Mouse (Mus musculus) C2C12 (cell line): ENCODE results near the gene Ccl12. TPM values are rescaled to one million over a fixed set of nuclear protein-coding genes. Genes with fewer than 3 reads are reported as not detected.
A peak's percentile ranks its signal among the peaks of the same experiment; 100 is the strongest.

Experiments
- H3K27me3 ChIP-seq: one replicate; pipeline ENCODE4 v1.6.1; 2011; ENCODE audit not compliant: control insufficient read depth, insufficient read depth, insufficient read length
- H3K36me3 ChIP-seq: one replicate; pipeline ENCODE4 v1.6.1; 2011; ENCODE audit not compliant: control insufficient read depth, insufficient read depth
- H3K4me3 ChIP-seq: one replicate; pipeline ENCODE4 v1.5.1; 2011; ENCODE audit warnings: mild to moderate bottlenecking, control low read depth; ENCODE audit not compliant: poor library complexity, insufficient read depth, severe bottlenecking
- H3K79me2 ChIP-seq: one replicate; pipeline ENCODE4 v1.6.1; 2011; ENCODE audit not compliant: control insufficient read depth, insufficient read depth
- H3K79me3 ChIP-seq: one replicate; pipeline ENCODE4 v1.6.1; 2011; ENCODE audit warnings: low read depth, control low read depth
- H3ac ChIP-seq: one replicate; pipeline ENCODE3; 2011; ENCODE audit warnings: low read depth; ENCODE audit not compliant: control insufficient read depth, insufficient read length
- CEBPB ChIP-seq: IDR thresholded peaks from one replicate; pipeline ENCODE4 v1.6.1; 2011; ENCODE audit warnings: low read depth, mild to moderate bottlenecking, control low read depth, moderate library complexity
- CTCF ChIP-seq: IDR thresholded peaks from one replicate; pipeline ENCODE4 v1.5.1; 2011; ENCODE audit not compliant: control insufficient read depth, insufficient read depth, insufficient read length
- FOSL1 ChIP-seq: IDR thresholded peaks from one replicate; pipeline ENCODE4 v1.8.0; 2011; ENCODE audit warnings: mild to moderate bottlenecking, low read length; ENCODE audit not compliant: poor library complexity, insufficient read depth, severe bottlenecking
- MAX ChIP-seq: IDR thresholded peaks from one replicate; pipeline ENCODE4 v1.6.1; 2011; ENCODE audit warnings: mild to moderate bottlenecking, control low read depth
- MYOD1 ChIP-seq: IDR thresholded peaks from one replicate; pipeline ENCODE4 v1.6.1; 2011; ENCODE audit warnings: low read depth; ENCODE audit not compliant: control insufficient read depth, insufficient read length
- MYOG ChIP-seq: IDR thresholded peaks from one replicate; pipeline ENCODE4 v1.6.1; 2011; ENCODE audit not compliant: control insufficient read depth, insufficient read length; ENCODE audit errors: extremely low read depth
- USF1 ChIP-seq: IDR thresholded peaks from one replicate; pipeline ENCODE4 v1.6.1; 2011; ENCODE audit warnings: low read depth, mild to moderate bottlenecking, control low read depth, moderate library complexity
- polyA plus RNA-seq: library from polyadenylated mRNA; unstranded; fragments of >200 nt; fragmentation: generic; extraction: Trizol; gene quantifications from one replicate; pipeline ENCODE4 v1.2.1, GENCODE M21; 2012; ENCODE audit warnings: missing spikeins

The Ccl12 gene
- polyA plus RNA-seq, 1 experiment, result not detected

DNA sequence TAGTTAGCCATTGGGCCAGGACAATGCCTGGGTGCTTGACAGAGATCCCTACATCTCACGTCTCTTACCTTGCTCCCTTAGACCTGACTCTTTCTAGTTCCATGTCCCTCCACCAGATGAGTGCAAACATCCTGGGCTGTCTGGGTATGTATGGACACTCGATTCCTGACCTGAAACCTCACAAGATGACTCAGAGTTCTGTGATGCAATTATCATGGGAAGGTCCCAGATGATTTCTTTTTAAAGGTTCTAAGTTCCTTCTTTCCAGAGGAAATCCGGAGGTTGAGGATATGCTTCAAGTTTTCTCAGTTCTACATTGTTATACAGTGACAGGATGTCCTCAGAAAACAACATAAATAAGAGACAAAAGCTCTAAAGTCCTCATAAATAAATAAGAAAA, 20.8 kb upstream of the Ccl12 start:
- H3K36me3 ChIP-seq, result no peaks in the 10 kb centered on the region
- H3K79me3 ChIP-seq, result no peaks in the 10 kb centered on the region
- TF ChIP-seq MYOD1 (no peak), CEBPB (peak; percentile 88), FOSL1 (peak; percentile 18)

DNA sequence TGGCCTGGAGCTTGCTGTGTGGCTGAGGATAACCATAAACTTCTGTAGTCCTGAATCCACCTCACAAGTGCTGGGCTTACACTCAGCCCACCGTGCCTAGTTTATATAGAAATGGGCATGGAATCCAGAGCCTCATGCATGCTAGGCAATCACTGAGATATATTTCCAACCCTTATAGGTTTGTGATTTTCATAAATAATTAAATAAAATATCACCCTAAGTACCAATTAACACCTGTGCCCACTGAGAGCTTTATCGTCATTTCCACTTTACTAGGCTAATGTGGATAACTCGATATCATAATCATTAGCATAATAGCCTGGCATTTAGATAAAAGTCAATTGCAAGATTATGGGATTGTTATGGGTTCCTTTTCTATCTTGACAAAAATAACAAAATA, 17.3 kb upstream of the Ccl12 start:
- TF ChIP-seq MYOG (no peak), MAX (no peak), CTCF (no peak), FOSL1 (no peak), CEBPB (no peak), MYOD1 (no peak), USF1 (no peak)
- H3K4me3 ChIP-seq, result no peak overlapping the region
- H3K36me3 ChIP-seq, result no peaks in the 10 kb centered on the region
- no peaks in the 10 kb centered on the region for H3K79me2 ChIP-seq
- H3K27me3 ChIP-seq, result no peaks in the 10 kb centered on the region
- no peaks in the 10 kb centered on the region for H3K79me3 ChIP-seq
- H3ac ChIP-seq, result no peak overlapping the region

More for the DNA sequence above, 20.8 kb upstream of the Ccl12 start:
- Histone ChIP-seq H3K4me3 (no peak overlapping the region), H3K27me3 (no peaks in the 10 kb centered on the region), H3K79me2 (no peaks in the 10 kb centered on the region), H3ac (no peak overlapping the region)

DNA sequence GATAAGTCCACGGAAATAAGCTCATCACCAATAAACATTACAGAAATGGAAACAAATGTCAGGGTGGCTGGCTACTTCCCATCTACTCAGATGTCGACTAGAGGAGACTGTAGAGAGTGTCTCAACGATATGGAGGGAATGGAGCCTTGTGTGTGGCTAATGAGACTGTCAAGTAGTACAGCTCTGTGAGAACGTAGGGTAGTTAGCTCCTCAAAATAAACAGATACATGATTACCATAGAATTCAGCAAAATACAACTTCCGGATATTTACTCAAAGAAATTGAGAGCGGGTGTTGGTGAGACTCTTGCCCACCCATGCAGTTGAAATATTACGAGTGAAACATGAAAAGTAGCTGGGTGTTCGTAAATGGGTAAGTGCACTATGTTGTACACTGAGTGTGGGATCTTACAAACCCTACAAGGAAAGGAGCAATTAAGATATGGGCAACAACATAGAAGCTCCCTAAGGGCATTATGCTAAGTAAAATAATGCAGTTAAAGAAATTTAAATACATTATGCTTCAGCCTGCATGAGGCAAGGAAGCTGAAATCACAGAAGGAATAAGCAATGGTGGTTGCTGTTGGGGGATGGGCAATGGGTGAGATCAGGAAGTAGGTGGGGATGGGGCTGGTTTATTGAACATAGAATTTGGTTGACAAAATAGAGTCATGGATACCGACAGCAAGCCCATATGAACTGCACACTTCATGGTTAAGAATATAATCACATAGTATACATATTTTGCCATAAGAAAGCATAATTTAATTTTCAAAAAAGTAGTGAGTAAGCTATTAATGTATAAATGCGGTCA, 1.9 kb upstream of the Ccl12 start:
- H3K36me3 ChIP-seq, result no peaks in the 10 kb centered on the region

DNA sequence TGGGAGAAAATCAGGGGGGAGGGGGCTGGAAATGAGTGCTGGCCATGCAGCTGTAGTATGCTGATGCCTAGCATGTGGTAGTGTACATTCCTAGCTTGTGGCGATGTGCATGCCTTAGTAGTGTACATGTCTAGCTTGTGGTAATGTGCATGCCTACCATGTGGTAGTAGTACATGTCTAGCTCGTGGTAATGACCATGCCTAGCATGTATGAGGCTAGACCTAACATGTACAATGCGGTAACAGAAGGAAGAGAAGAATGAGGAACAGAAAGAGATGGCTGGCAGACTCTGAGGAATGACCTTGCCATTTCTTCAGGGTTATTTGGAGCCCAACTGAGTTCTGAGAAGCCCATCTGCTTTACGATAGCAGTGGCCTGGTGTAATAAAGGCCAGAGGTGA, 558 bp upstream of the Ccl12 start:
- Histone ChIP-seq H3K36me3 (no peaks in the 10 kb centered on the region), H3K4me3 (no peak overlapping the region), H3K79me3 (no peaks in the 10 kb centered on the region), H3ac (no peak overlapping the region), H3K79me2 (no peaks in the 10 kb centered on the region), H3K27me3 (no peaks in the 10 kb centered on the region)
- TF ChIP-seq USF1 (no peak), CEBPB (no peak), CTCF (no peak), MYOG (no peak), MAX (no peak), FOSL1 (no peak), MYOD1 (no peak)

More for the DNA sequence above, 1.9 kb upstream of the Ccl12 start:
- H3K79me2 ChIP-seq, result no peaks in the 10 kb centered on the region
- H3K79me3 ChIP-seq, result no peaks in the 10 kb centered on the region
- H3K27me3 ChIP-seq, result no peaks in the 10 kb centered on the region
- no peak overlapping the region for H3K4me3 ChIP-seq
- no peak overlapping the region for H3ac ChIP-seq
- no peak for TF ChIP-seq CEBPB
- no peak for TF ChIP-seq FOSL1
- no peak for TF ChIP-seq MYOD1
- no peak for TF ChIP-seq MYOG
- no peak for TF ChIP-seq CTCF
- TF ChIP-seq MAX, result no peak
- no peak for TF ChIP-seq USF1

DNA sequence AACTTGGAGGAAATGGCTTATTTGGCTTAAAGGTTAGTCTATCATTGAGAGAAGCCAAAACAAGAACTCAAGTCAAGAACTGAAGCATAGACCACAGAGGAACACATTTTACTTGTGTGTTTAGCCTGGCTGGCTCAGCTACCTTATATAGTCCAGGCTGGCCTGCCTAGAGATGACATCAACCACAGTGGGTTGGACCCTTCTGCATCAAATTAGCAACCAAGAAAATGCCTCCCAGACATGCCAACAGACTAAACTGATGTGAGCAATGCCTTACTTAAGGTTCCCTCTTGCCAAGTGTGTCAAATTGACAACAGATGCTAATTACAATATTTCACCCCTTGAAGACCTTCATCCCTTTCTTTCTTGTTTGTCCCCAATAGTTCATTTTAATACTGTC, 8.0 kb downstream of the Ccl12 start:
- TF ChIP-seq USF1, result no peak
- no peak for TF ChIP-seq FOSL1
- TF ChIP-seq MYOG, result no peak
- TF ChIP-seq MYOD1, result no peak
- no peak for TF ChIP-seq CTCF
- TF ChIP-seq MAX, result no peak
- TF ChIP-seq CEBPB, result no peak
- H3K36me3 ChIP-seq, result no peaks in the 10 kb centered on the region
- H3ac ChIP-seq, result no peak overlapping the region
- no peak overlapping the region for H3K4me3 ChIP-seq
- H3K79me2 ChIP-seq, result no peaks in the 10 kb centered on the region
- H3K27me3 ChIP-seq, result no peaks in the 10 kb centered on the region
- no peaks in the 10 kb centered on the region for H3K79me3 ChIP-seq
